Mouse (Mus musculus): Measurements from ENCODE around the gene Irak1. TPM values are rescaled to one million over a fixed set of nuclear protein-coding genes. Genes with fewer than 3 reads are reported as not detected.

The Irak1 gene
- polyA plus RNA-seq, 1 experiment from 2014 or later, result 31.2 TPM

DNA sequence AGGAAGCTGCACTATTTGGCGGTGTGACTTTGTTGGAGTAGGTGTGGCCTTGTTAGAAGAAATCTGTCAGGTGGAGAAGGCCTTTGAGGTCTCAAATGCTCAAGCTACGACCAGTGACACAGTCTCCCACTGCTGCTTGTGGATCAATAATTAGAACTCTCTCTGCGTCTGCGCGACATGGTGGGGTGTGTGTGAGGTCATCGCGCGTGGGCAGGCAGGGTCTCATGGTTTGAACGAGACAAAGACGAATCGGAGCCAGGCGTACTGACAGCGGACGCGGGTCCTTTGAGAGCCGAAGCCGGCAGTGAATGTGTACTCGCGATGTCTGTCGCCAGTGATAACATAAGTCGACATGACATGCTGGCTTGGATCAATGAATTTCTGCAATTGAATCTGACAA, 17.3 kb downstream of the Irak1 start:
- WGBS, result 77% methylated on average over 21 of the region's 21 CpGs
- H3K27me3 ChIP-seq (ENCODE audit: control insufficient read depth, insufficient read depth, low read length), result no peaks in the 10 kb centered on the region
- H3K4me1 ChIP-seq (replicated peaks; ENCODE audit: control insufficient read depth, insufficient read depth, low read length), result no peaks in the 10 kb centered on the region
- H3K4me2 ChIP-seq (replicated peaks), result no peak overlapping the region
- no peak overlapping the region for H3K4me3 ChIP-seq (replicated peaks; ENCODE audit: low read length)
- 0 out of 2 replicates have a peak overlapping the region, but pooled peaks have one; percentile 11 for H3K9ac ChIP-seq
- no peaks in the 10 kb centered on the region for H3K36me3 ChIP-seq (replicated peaks; ENCODE audit: control insufficient read depth, insufficient read depth)
- DNase-seq (ENCODE audit: low spot score) (no peak), ATAC-seq (ENCODE audit: low FRiP score) (no peak)
- H3K9me3 ChIP-seq (ENCODE audit: control insufficient read depth, low read length), result no peaks in the 10 kb centered on the region
- no peak overlapping the region for H3K27ac ChIP-seq

- WGBS, result 60% methylated on average over 2 of the region's 2 CpGs
- no peaks in the 10 kb centered on the region for H3K9me3 ChIP-seq (ENCODE audit: control insufficient read depth, low read length)
- no peaks in the 10 kb centered on the region for H3K36me3 ChIP-seq (replicated peaks; ENCODE audit: control insufficient read depth, insufficient read depth)
- H3K4me2 ChIP-seq (replicated peaks), result no peak overlapping the region
- no peak for DNase-seq (ENCODE audit: low spot score)
- no peak overlapping the region for H3K4me3 ChIP-seq (replicated peaks; ENCODE audit: low read length)
- no peaks in the 10 kb centered on the region for H3K27me3 ChIP-seq (ENCODE audit: control insufficient read depth, insufficient read depth, low read length)
- H3K27ac ChIP-seq, result no peak overlapping the region
- ATAC-seq (ENCODE audit: low FRiP score), result no peak
- no peak overlapping the region for H3K9ac ChIP-seq
- H3K4me1 ChIP-seq (replicated peaks; ENCODE audit: control insufficient read depth, insufficient read depth, low read length), result peaks cover 7% of the 10 kb centered on the region; the same call in 1 of the 2 replicates
These were observed 20.1 kb downstream of the Irak1 start for GRCm38 (mm10) chrX:74003644-74004043.

- no peaks in the 10 kb centered on the region for H3K27me3 ChIP-seq (ENCODE audit: control insufficient read depth, insufficient read depth, low read length)
- no peak for ATAC-seq (ENCODE audit: low FRiP score)
- WGBS, result 87% methylated on average over 3 of the region's 3 CpGs
- H3K4me1 ChIP-seq (replicated peaks; ENCODE audit: control insufficient read depth, insufficient read depth, low read length), result peaks cover 10% of the 10 kb centered on the region; the same call in 1 of the 2 replicates
- no peaks in the 10 kb centered on the region for H3K9me3 ChIP-seq (ENCODE audit: control insufficient read depth, low read length)
- H3K9ac ChIP-seq, result no peak overlapping the region
- no peak overlapping the region for H3K4me3 ChIP-seq (replicated peaks; ENCODE audit: low read length)
- H3K27ac ChIP-seq, result no peak overlapping the region
- no peak overlapping the region for H3K4me2 ChIP-seq (replicated peaks)
- no peak for DNase-seq (ENCODE audit: low spot score)
- no peaks in the 10 kb centered on the region for H3K36me3 ChIP-seq (replicated peaks; ENCODE audit: control insufficient read depth, insufficient read depth)
These were observed 22.7 kb downstream of the Irak1 start for GRCm38 (mm10) chrX:74001024-74001423.

DNA sequence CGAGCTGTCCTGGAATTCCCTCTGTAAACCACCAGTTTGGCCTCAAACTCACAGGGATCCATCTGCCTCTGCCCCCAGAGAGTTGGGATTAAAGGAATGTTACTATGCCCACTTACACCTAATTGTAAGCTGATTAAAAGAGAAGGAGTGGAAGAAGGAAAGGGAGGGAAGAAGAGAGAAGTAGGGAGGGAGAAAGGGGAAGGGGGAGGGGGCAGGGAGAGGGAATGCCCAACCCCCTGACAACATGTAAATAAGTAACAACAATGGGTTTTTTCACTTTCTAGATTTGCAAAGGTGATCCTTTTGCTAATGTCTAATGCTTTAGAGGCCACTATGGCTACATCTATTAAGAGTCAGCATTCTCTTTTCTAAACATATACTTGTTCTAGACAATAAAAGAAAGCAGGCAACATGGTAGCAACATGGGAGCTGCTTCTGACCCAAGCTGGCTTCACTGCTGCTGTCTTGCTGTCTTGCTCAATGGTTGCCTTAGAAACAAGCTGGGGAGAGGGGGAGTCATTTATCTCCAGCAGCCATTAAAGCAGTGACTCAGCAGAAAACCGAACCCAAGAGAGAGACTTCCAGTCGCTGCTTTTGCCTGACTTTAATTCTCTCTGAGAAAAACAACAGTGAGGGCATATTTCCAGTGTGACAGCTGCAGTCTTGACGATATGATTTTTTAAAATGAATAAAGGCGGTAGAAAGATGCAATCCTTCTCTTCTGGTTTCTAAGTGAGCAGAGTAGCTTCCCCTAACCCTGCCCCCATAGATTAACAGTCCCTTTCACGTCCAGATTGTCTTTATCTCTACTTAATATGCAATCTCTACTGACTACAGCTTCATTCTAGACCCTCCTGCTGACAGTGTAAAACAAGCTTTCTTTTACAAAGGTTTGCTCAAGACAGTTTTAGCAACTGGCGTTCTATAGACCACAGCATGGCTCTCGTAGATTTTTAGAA, 24.5 kb downstream of the Irak1 start:
- Histone ChIP-seq H3K4me1 (replicated peaks; ENCODE audit: control insufficient read depth, insufficient read depth, low read length) (peaks cover 10% of the 10 kb centered on the region; the same call in 1 of the 2 replicates), H3K9me3 (ENCODE audit: control insufficient read depth, low read length) (no peaks in the 10 kb centered on the region), H3K27me3 (ENCODE audit: control insufficient read depth, insufficient read depth, low read length) (no peaks in the 10 kb centered on the region), H3K4me3 (replicated peaks; ENCODE audit: low read length) (no peak overlapping the region), H3K36me3 (replicated peaks; ENCODE audit: control insufficient read depth, insufficient read depth) (no peaks in the 10 kb centered on the region), H3K27ac (peak overlapping the region; percentile 82), H3K9ac (no peak overlapping the region), H3K4me2 (replicated peaks) (peak overlapping the region; percentile 35)
- 21% methylated on average over 8 of the region's 8 CpGs for WGBS
- ATAC-seq (ENCODE audit: low FRiP score), result peak; percentile 89
- DNase-seq (ENCODE audit: low spot score), result peak; percentile 61

- DNase-seq (ENCODE audit: low spot score), result no peak
- no peak overlapping the region for H3K9ac ChIP-seq
- H3K27ac ChIP-seq, result no peak overlapping the region
- no peaks in the 10 kb centered on the region for H3K4me1 ChIP-seq (replicated peaks; ENCODE audit: control insufficient read depth, insufficient read depth, low read length)
- H3K9me3 ChIP-seq (ENCODE audit: control insufficient read depth, low read length), result no peaks in the 10 kb centered on the region
- no peaks in the 10 kb centered on the region for H3K36me3 ChIP-seq (replicated peaks; ENCODE audit: control insufficient read depth, insufficient read depth)
- H3K27me3 ChIP-seq (ENCODE audit: control insufficient read depth, insufficient read depth, low read length), result no peaks in the 10 kb centered on the region
- WGBS, result 100% methylated on average over 1 of the region's 1 CpGs
- ATAC-seq (ENCODE audit: low FRiP score), result no peak
- H3K4me3 ChIP-seq (replicated peaks; ENCODE audit: low read length), result no peak overlapping the region
- H3K4me2 ChIP-seq (replicated peaks), result no peak overlapping the region
These were observed 45.9 kb downstream of the Irak1 start for GRCm38 (mm10) chrX:73977783-73978182.

DNA sequence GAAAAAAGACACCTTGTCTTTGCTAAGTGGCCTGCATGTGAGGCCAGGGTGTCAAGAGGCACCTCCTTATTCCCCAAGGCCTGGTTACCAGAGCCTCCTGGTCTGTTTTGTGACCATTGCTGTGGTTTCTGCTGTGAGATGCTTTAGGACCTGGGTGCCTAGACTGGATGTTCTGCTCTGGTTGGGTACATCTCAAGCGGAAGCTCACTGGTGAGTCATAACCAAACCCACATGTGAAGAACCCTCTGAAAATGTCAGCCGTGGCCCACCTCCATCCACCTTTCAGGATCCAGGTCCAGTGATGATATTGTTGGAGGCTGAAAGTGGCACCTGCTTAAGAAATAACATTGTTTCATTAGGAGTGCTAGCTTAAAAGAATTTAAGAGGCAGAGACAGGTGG, 47.4 kb downstream of the Irak1 start:
- Histone ChIP-seq H3K4me2 (replicated peaks) (no peak overlapping the region), H3K4me3 (replicated peaks; ENCODE audit: low read length) (no peak overlapping the region), H3K27ac (no peak overlapping the region), H3K4me1 (replicated peaks; ENCODE audit: control insufficient read depth, insufficient read depth, low read length) (no peaks in the 10 kb centered on the region), H3K9me3 (ENCODE audit: control insufficient read depth, low read length) (no peaks in the 10 kb centered on the region), H3K9ac (no peak overlapping the region), H3K27me3 (ENCODE audit: control insufficient read depth, insufficient read depth, low read length) (no peaks in the 10 kb centered on the region), H3K36me3 (replicated peaks; ENCODE audit: control insufficient read depth, insufficient read depth) (no peaks in the 10 kb centered on the region)
- DNase-seq (ENCODE audit: low spot score) (no peak), ATAC-seq (ENCODE audit: low FRiP score) (no peak)
- 98% methylated on average over 2 of the region's 2 CpGs for WGBS

GRCm38 (mm10) chrX:73972774-73973173, 50.9 kb downstream of the Irak1 start:
- no peaks in the 10 kb centered on the region for H3K9me3 ChIP-seq (ENCODE audit: control insufficient read depth, low read length)
- H3K4me1 ChIP-seq (replicated peaks; ENCODE audit: control insufficient read depth, insufficient read depth, low read length), result no peaks in the 10 kb centered on the region
- no peaks in the 10 kb centered on the region for H3K36me3 ChIP-seq (replicated peaks; ENCODE audit: control insufficient read depth, insufficient read depth)
- no peak overlapping the region for H3K4me2 ChIP-seq (replicated peaks)
- no peak for ATAC-seq (ENCODE audit: low FRiP score)
- H3K4me3 ChIP-seq (replicated peaks; ENCODE audit: low read length), result no peak overlapping the region
- H3K27me3 ChIP-seq (ENCODE audit: control insufficient read depth, insufficient read depth, low read length), result no peaks in the 10 kb centered on the region
- WGBS, result 81% methylated on average over 4 of the region's 4 CpGs
- H3K9ac ChIP-seq, result no peak overlapping the region
- no peak overlapping the region for H3K27ac ChIP-seq
- DNase-seq (ENCODE audit: low spot score), result no peak

DNA sequence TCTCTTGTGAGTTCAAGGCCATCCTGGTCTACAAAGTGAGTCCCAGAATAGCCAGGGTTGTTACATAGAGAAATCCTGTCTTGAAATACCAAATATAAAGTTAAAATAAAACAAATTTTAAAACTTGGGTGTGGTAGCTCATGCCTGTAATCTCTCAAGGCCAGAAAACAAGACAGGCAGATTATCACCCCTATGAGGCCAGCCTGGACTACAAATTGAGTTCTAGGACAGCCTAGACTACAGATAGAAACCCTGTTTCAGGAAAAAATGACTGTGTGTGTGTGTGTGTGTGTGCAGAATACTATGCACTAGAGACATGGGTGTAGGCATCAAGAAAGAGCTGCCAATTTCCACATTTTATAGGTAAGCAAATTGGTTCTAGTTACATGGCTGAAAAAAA, 52.9 kb downstream of the Irak1 start:
- H3K27me3 ChIP-seq (ENCODE audit: control insufficient read depth, insufficient read depth, low read length), result no peaks in the 10 kb centered on the region
- H3K9me3 ChIP-seq (ENCODE audit: control insufficient read depth, low read length), result no peaks in the 10 kb centered on the region
- H3K27ac ChIP-seq, result no peak overlapping the region
- no peaks in the 10 kb centered on the region for H3K4me1 ChIP-seq (replicated peaks; ENCODE audit: control insufficient read depth, insufficient read depth, low read length)
- DNase-seq (ENCODE audit: low spot score), result no peak
- no peak for ATAC-seq (ENCODE audit: low FRiP score)
- no peak overlapping the region for H3K9ac ChIP-seq
- no peaks in the 10 kb centered on the region for H3K36me3 ChIP-seq (replicated peaks; ENCODE audit: control insufficient read depth, insufficient read depth)
- H3K4me2 ChIP-seq (replicated peaks), result no peak overlapping the region
- no peak overlapping the region for H3K4me3 ChIP-seq (replicated peaks; ENCODE audit: low read length)

DNA sequence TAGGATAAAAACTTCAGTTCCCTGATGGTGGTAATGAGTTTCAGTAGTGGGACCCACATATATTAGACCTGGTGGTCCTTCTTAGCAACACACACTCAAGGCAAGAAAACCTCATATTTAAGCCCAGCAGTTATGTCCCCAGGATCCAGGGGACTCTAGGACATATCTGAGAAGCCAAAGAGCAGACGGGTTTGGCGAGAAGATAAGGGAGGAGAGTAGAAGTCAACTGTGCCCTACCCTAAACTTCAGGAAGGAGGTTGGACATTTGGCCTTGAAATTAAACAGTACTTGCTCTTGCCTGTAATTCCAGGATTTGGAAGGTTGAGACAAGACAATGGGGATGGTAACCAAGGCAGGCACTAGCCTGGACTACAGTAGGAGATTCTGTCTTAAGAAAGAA, 54.0 kb downstream of the Irak1 start:
- 78% methylated on average over 2 of the region's 2 CpGs for WGBS
- Histone ChIP-seq H3K9ac (no peak overlapping the region), H3K27ac (no peak overlapping the region), H3K27me3 (ENCODE audit: control insufficient read depth, insufficient read depth, low read length) (no peaks in the 10 kb centered on the region), H3K36me3 (replicated peaks; ENCODE audit: control insufficient read depth, insufficient read depth) (no peaks in the 10 kb centered on the region), H3K4me1 (replicated peaks; ENCODE audit: control insufficient read depth, insufficient read depth, low read length) (no peaks in the 10 kb centered on the region), H3K4me2 (replicated peaks) (no peak overlapping the region), H3K9me3 (ENCODE audit: control insufficient read depth, low read length) (no peaks in the 10 kb centered on the region), H3K4me3 (replicated peaks; ENCODE audit: low read length) (no peak overlapping the region)
- no peak for DNase-seq (ENCODE audit: low spot score)
- ATAC-seq (ENCODE audit: low FRiP score), result no peak
